Mouse (Mus musculus) MEL (cell line): Measurements from ENCODE around the gene Ipo13. TPM values are rescaled to one million over a fixed set of nuclear protein-coding genes. Genes with fewer than 3 reads are reported as not detected.

Source experiments
- DNase-seq: peaks from one replicate; pipeline ENCODE4 v3.0.0; 2011; ENCODE audit warnings: low read depth, low spot score
- H3K27ac ChIP-seq: 2 replicates; pipeline ENCODE4 v1.5.1; 2012; ENCODE audit warnings: low read depth, mild to moderate bottlenecking, control low read depth, low read length, moderate library complexity; ENCODE audit not compliant: control insufficient read depth
- H3K27me3 ChIP-seq, 2 experiments: fragments of 150-350 bp in 1 of 2; sonication (generic) in 1 of 2; 2 replicates each; pipeline ENCODE4 v1.6.1; 2012; ENCODE audit warnings: low read length in 2 of 2, mild to moderate bottlenecking in 2 of 2, improper control_type of control experiment in 1 of 2, moderate library complexity in 1 of 2; ENCODE audit not compliant: insufficient read depth in 2 of 2, control insufficient read depth in 1 of 2
- H3K36me3 ChIP-seq, 2 experiments: 2 replicates each; pipeline ENCODE4 v1.6.1; 2012 to 2014; ENCODE audit warnings: low read length in 2 of 2, improper control_type of control experiment in 1 of 2, inconsistent platforms in 1 of 2, mild to moderate bottlenecking in 1 of 2; ENCODE audit not compliant: insufficient read depth in 2 of 2, control insufficient read depth in 1 of 2
- H3K4me1 ChIP-seq, 2 experiments: fragments of 150-350 bp in 1 of 2; sonication (generic) in 1 of 2; 2 replicates each; pipeline ENCODE4 v1.6.1; 2012; ENCODE audit warnings: low read length in 2 of 2, improper control_type of control experiment in 1 of 2, mild to moderate bottlenecking in 1 of 2; ENCODE audit not compliant: insufficient read depth in 2 of 2, control insufficient read depth in 1 of 2
- H3K4me3 ChIP-seq, 2 experiments: fragments of 150-350 bp in 1 of 2; sonication (generic) in 1 of 2; 2 replicates each; pipeline ENCODE4 v1.5.1; 2012; ENCODE audit warnings: low read depth in 2 of 2, low read length in 2 of 2, mild to moderate bottlenecking in 2 of 2, moderate library complexity in 2 of 2, control low read depth in 1 of 2, improper control_type of control experiment in 1 of 2; ENCODE audit not compliant: control insufficient read depth in 1 of 2, insufficient read depth in 1 of 2
- H3K79me2 ChIP-seq: 2 replicates; pipeline ENCODE4 v1.6.1; 2012; ENCODE audit warnings: mild to moderate bottlenecking, low read length, moderate library complexity; ENCODE audit not compliant: control insufficient read depth, poor library complexity, insufficient read depth
- H3K9ac ChIP-seq: 2 replicates; pipeline ENCODE4 v1.6.1; 2012; ENCODE audit warnings: low read depth, mild to moderate bottlenecking, control low read depth, low read length, moderate library complexity; ENCODE audit not compliant: control insufficient read depth, poor library complexity, severe bottlenecking
- H3K9me3 ChIP-seq: fragments of 150-350 bp; sonication (generic); replicated peaks from 2 replicates; pipeline ENCODE4 v1.6.1; 2012; ENCODE audit warnings: mild to moderate bottlenecking, low read length, improper control_type of control experiment, moderate library complexity; ENCODE audit not compliant: insufficient read depth
- CHD2 ChIP-seq: IDR thresholded peaks from 2 replicates; pipeline ENCODE4 v1.6.1; 2011; ENCODE audit warnings: low read length, improper control_type of control experiment
- CTCF ChIP-seq, 3 experiments: IDR thresholded peaks in 2 of 3; conservative IDR thresholded peaks in 1 of 3; 2 replicates each; pipeline ENCODE4 v1.5.1; 2011 to 2012; ENCODE audit warnings: low read length in 3 of 3, low read depth in 2 of 3, mild to moderate bottlenecking in 2 of 3, improper control_type of control experiment in 1 of 3, inconsistent platforms in 1 of 3, mixed read lengths in 1 of 3, moderate library complexity in 1 of 3; ENCODE audit not compliant: control insufficient read depth in 1 of 3, insufficient read depth in 1 of 3, poor library complexity in 1 of 3, severe bottlenecking in 1 of 3
- GATA1 ChIP-seq: IDR thresholded peaks from 2 replicates; pipeline ENCODE4 v1.6.1; 2011; ENCODE audit warnings: low read depth, low read length, improper control_type of control experiment
- JUND ChIP-seq: IDR thresholded peaks from 2 replicates; pipeline ENCODE4 v1.6.1; 2011; ENCODE audit warnings: low read depth, mild to moderate bottlenecking, improper control_type of control experiment, low read length
- KAT2A ChIP-seq: conservative IDR thresholded peaks from 2 replicates; pipeline ENCODE4 v1.6.1; 2012; ENCODE audit warnings: low read depth, low read length, improper control_type of control experiment, inconsistent platforms
- MAX ChIP-seq: IDR thresholded peaks from 2 replicates; pipeline ENCODE4 v1.6.1; 2011; ENCODE audit warnings: low read length, improper control_type of control experiment
- POLR2A ChIP-seq, 2 experiments: IDR thresholded peaks; 2 replicates each; pipeline ENCODE4 v1.6.1; 2011 to 2012; ENCODE audit warnings: low read length in 2 of 2, mild to moderate bottlenecking in 2 of 2, control low read depth in 1 of 2, improper control_type of control experiment in 1 of 2, low read depth in 1 of 2, moderate library complexity in 1 of 2; ENCODE audit not compliant: control insufficient read depth in 1 of 2, insufficient read depth in 1 of 2, poor library complexity in 1 of 2
- POLR2AphosphoS2 ChIP-seq: IDR thresholded peaks from 2 replicates; pipeline ENCODE4 v1.6.1; 2011; ENCODE audit warnings: low read length, improper control_type of control experiment
- RAD21 ChIP-seq: IDR thresholded peaks from 2 replicates; pipeline ENCODE4 v1.6.1; 2011; ENCODE audit warnings: mild to moderate bottlenecking, low read depth, low read length, improper control_type of control experiment
- RCOR1 ChIP-seq: IDR thresholded peaks from 2 replicates; pipeline ENCODE4 v1.6.1; 2012; ENCODE audit warnings: low read depth, mild to moderate bottlenecking, inconsistent platforms, low read length, improper control_type of control experiment
- SMC3 ChIP-seq: IDR thresholded peaks from 2 replicates; pipeline ENCODE4 v1.6.1; 2011; ENCODE audit warnings: low read depth, low read length, improper control_type of control experiment
- TAL1 ChIP-seq: IDR thresholded peaks from 2 replicates; pipeline ENCODE4 v1.6.1; 2012; ENCODE audit warnings: mild to moderate bottlenecking, inconsistent platforms, low read length, moderate library complexity, mixed read lengths
- TBP ChIP-seq: IDR thresholded peaks from 2 replicates; pipeline ENCODE4 v1.8.0; 2011; ENCODE audit warnings: low read depth, low read length, improper control_type of control experiment
- TCF12 ChIP-seq: IDR thresholded peaks from 2 replicates; pipeline ENCODE4 v1.6.1; 2014; ENCODE audit warnings: low read depth, mild to moderate bottlenecking, inconsistent platforms, low read length, improper control_type of control experiment, moderate library complexity
- UBTF ChIP-seq: IDR thresholded peaks from 2 replicates; pipeline ENCODE4 v1.6.1; 2012; ENCODE audit warnings: low read depth, mild to moderate bottlenecking, inconsistent platforms, low read length, improper control_type of control experiment, moderate library complexity, borderline replicate concordance; ENCODE audit not compliant: insufficient read depth
- USF1 ChIP-seq: IDR thresholded peaks from 2 replicates; pipeline ENCODE4 v1.6.1; 2014; ENCODE audit warnings: low read depth, mild to moderate bottlenecking, inconsistent platforms, low read length, improper control_type of control experiment, moderate library complexity
- ZC3H11A ChIP-seq: IDR thresholded peaks from 2 replicates; pipeline ENCODE4 v1.6.1; 2012; ENCODE audit warnings: low read depth, mild to moderate bottlenecking, inconsistent platforms, low read length, improper control_type of control experiment
- ZKSCAN1 ChIP-seq: IDR thresholded peaks from 2 replicates; pipeline ENCODE4 v1.6.1; 2012; ENCODE audit warnings: low read depth, mild to moderate bottlenecking, inconsistent platforms, low read length, improper control_type of control experiment, moderate library complexity
- polyA plus RNA-seq, 2 experiments: library from polyadenylated mRNA; stranded (reverse) in 1 of 2; unstranded in 1 of 2; fragments of >175 nt in 1 of 2; fragments of >200 nt in 1 of 2; gene quantifications; 2 replicates each; pipeline versions ENCODE4 v1.2.1 to v1.2.4; 2012; ENCODE audit warnings: low replicate concordance in 2 of 2, low read depth in 1 of 2; ENCODE audit not compliant: insufficient read length in 2 of 2, insufficient read depth in 1 of 2, missing spikeins in 1 of 2
- total RNA-seq: library from RNA; depleted of rRNA; stranded (reverse); fragments of 300-350 nt; gene quantifications from 2 replicates; pipeline ENCODE4 v1.2.3, GENCODE M21; 2012

Ipo13 gene
- total and polyA plus RNA-seq, 3 experiments: 39.5 to 88.0 TPM; not detected in 1

DNA sequence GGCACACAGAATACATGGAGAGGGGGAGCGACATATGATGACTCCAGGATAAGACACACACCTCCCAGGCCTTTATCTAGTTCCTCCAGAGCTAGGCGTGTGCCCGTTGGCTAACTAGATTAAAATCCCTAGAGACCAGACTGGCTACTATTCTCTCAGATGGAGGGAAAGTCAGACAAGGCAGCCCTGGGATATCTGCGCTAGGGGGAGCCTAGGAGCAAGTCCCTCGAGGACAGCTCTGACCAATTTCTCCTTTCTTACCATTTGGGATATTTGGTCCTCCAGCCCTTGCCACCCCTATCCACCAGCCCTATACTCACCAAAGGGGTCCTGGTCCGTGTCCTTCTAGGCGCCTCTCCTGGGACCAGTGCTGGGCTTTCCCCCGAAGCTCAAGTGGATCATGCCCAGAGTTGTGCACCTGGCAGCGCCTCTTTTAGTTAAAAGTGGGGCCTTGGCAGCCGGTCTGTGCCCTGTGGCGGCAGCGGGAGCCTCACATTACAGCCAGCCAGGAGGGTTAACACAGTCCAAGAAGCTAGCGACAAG, 14.0 kb upstream of the Ipo13 start (continued):
- no peak for TF ChIP-seq CHD2
- peak; percentile 81 for TF ChIP-seq SMC3
- TF ChIP-seq UBTF: no peak
- TF ChIP-seq KAT2A: no peak
- TF ChIP-seq TBP: no peak
- TF ChIP-seq JUND: no peak
- TF ChIP-seq TCF12: peak; percentile 98
- peak; percentile 95 for TF ChIP-seq GATA1
- TF ChIP-seq RCOR1: peak; percentile 73
- peak; percentile 77 for TF ChIP-seq MAX
- peak; percentile 56 for TF ChIP-seq ZC3H11A
- no peak for TF ChIP-seq USF1
- no peak for TF ChIP-seq POLR2A (IDR thresholded peaks at IDR 0.05; ENCODE audit: control insufficient read depth in 1 of 2, insufficient read depth in 1 of 2, low read depth in 1 of 2, low read length in 2 of 2, poor library complexity in 1 of 2)
- no peak for TF ChIP-seq ZKSCAN1
- peak; percentile 94 for TF ChIP-seq TAL1

- Histone ChIP-seq H3K27me3 (no peaks in the 10 kb centered on the region), H3K27ac (peak overlapping the region; percentile 24; the same call in 1 of the 2 replicates), H3K36me3 (peaks cover 0 to 9% of the 10 kb centered on the region in 2 experiments; a peak in 2 of 4 replicates), H3K4me1 (peaks cover 0 to 18% of the 10 kb centered on the region in 2 experiments; a peak in 2 of 4 replicates), H3K9ac (no peak overlapping the region), H3K4me3 (no peak overlapping the region), H3K9me3 (no peaks in the 10 kb centered on the region), H3K79me2 (no peaks in the 10 kb centered on the region)
- peak; percentile 75 for DNase-seq
- TF ChIP-seq ZC3H11A (peak; percentile 37), POLR2AphosphoS2 (no peak), USF1 (no peak), SMC3 (peak; percentile 81), RAD21 (peak; percentile 52), CTCF (IDR thresholded peaks at IDR 0.05 in 2 of 3, conservative IDR thresholded peaks at IDR 0.05 in 1 of 3; ENCODE audit: control insufficient read depth in 1 of 3, insufficient read depth in 1 of 3, low read depth in 2 of 3, low read length in 3 of 3, poor library complexity in 1 of 3, severe bottlenecking in 1 of 3) (peak; percentile 89 to 94 (median 89))
Measured at GRCm38 (mm10) chr4:117928234-117928633, 13.4 kb upstream of the Ipo13 start.
